Mouse (Mus musculus) right cerebral cortex, postnatal 25 days (tissue): ENCODE data around the gene Ugt1a5.

Experiments used
- DNase-seq: peaks from one replicate; pipeline ENCODE4 v3.0.0; 2022

Gene Ugt1a5

DNA sequence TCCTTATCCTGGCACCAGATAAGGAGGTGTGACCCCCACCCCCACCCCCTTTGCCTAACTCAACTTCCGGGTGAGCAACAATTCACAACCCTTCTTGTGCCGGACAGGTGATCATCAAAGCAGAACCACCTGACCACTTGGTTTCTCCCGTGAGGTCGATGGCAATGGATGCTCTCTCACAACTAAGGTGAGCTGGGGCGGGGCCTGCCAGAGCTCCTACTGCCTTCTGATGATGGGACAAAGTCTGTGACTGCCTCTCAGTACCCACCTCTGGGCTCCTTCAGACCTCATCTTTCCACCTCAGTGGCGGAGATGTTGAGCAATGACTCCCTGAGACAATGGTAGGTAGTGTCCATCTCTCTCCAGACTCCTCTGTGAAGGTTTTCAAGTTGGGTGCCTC, 80.1 kb downstream of the Ugt1a5 start:
- DNase-seq: no peak

DNA sequence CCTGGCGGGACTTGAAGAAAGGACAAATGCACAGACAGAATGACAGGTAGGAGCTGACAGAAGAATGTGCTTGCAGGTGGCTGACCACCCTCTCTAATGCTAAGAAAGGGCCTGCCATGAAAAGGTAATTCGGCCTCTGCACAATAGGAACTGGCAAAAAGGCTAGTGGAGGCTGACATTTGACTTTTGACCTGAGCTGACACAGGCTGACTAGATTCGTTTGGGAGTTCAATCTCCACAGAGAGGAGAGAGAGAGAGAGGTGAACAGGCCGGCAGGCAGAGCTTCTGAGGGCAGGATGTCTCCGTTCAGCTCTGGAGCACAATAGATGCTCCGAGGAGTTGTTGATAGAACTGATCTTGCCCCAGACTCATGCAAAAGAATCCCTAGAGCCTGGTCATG, 80.6 kb downstream of the Ugt1a5 start:
- DNase-seq: no peak

DNA sequence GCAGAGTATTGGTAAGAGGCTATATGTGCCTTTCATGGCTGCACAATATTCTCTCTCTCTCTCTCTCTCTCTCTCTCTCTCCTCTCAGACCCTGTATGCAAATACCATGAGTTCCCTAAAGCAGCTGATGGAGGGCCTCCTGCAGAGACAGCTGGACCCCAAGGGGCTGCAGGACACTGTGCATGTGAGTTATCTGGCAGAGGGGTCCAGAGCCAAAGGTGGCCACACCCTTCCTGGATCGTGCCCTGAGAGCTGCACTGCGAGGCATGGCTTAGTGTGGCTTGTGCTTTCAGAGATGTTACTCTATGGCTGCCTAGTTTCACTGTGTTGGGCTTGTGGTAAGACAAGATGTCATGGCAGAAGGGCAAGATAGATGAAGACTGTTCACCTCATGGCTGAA, 81.8 kb downstream of the Ugt1a5 start:
- no peak for DNase-seq

DNA sequence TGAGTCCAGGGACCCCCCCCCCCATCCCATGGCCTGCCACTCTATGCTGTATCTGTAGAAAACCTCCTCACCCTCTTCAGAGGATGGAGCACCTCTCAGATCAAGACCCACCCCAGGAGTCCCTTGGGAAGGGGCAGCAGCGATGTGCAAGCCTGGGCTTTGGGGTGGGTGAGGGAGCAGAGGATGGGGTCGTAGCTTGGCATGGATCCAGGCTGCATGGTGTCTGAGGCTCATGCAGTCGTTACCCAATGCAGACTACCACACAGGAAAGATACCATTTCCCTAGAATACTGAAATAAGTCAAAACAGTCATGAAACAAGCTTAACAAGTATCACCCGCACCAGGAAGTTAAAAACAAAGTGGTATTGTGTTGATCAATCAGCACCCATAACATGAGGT, 82.8 kb downstream of the Ugt1a5 start:
- DNase-seq: no peak

DNA sequence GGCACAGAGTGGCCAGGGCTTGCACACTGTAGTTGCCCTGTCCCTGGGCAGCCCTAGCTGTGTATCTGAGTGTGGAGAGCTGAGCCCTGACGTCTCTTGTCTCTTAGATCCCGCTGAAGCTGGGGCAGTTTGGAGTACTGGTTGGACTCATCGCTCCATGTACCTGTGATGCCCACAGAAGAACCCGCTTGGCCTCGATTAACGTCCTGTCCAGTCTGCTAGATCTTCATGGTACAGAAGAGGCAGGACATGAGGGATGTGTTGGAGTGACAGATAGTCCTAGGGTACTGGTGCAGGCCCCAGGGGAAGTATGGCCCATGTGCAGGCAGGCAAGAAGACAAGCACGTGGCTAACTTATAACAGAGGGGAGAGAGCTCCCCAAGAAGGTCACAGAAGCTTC, 83.8 kb downstream of the Ugt1a5 start:
- no peak for DNase-seq

DNA sequence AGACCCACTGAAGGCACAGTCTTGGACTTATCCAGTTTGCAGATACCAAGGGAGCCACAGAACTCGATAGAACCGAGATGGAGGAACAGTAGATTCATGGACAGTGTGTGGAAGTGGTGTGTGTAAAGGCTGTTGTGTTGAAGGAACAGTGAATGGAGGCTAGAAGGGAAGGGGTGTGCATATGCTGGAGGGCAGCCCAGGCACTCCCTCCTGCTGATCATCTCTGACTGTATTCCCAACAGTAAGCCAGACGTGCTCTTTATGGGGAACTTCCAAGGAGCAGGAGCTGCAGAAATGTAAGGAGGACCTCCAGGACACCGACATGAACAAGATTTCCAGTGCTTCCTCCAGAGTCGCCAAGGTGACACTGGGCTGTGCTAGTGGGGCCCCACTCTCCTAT, 84.2 kb downstream of the Ugt1a5 start:
- no peak for DNase-seq

DNA sequence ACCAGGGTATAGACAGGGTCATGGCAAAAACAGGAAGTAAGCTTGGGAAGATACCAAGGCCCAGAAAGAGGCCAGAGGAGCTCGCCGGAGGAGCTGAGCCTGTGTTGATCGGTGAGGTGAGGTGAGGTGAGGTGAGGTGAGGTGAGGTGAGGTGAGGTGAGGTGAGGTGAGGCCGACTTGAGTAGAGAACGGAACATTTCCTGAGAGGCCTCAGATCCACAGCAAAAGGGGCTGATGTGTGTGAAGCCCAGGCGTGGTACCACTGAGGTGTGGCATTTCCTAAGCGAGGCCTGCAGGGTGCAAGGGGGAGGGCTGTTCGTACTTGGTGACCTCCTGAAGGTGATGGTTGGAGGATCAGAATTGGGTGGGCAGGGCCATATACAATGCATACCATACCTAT, 87.3 kb downstream of the Ugt1a5 start:
- DNase-seq: no peak

DNA sequence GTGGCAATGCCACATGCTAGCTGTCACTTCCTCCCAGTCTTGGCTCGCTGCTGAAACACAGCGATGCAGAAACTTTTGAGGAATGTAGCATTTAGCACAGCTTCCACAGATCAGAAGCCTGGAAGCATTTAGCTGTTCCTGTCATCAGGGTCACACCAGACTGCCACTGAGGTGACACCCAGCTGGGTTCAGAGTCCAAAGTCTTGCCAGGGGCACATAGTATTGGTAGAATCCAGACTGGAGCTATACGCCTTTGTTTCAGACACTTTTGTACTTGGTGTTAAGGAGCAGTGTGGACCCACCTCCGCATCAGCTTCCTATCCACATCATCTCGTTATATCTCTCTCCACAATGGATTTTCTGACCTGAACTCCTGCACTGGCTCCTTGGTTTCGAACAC, 87.7 kb downstream of the Ugt1a5 start:
- DNase-seq: no peak

DNA sequence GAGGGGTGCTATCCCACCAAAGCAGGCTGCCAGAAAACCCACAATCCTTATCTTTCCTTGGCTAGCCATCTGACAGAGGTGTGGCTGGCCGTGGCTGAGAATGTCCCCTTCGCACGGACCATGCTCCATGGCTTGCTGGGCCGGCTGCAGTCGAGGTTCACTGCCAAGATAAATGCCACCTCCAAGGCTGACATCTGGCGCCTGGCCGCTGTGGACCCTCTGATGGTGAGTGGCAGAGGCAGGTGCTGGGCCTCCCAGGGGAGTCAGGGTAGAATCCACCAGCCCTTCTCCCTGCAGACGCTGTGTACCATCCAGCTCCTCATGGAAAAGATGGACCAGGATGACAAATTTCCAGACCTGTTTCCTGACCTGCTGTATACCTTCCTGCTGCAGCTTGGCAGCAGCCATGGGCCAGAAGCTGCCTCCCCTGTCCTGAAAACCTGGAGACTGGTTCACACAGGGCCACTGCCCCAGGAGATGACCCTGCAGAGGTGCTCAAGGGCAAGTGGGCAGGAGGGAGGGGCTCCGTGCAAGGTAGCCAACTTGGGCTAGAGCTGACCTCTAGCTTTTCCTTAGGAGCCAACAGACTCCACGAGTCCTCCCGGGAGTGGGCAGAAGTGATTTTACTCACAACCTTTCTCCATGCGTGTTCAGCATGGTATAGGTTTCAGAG, 89.1 kb downstream of the Ugt1a5 start:
- no peak for DNase-seq

DNA sequence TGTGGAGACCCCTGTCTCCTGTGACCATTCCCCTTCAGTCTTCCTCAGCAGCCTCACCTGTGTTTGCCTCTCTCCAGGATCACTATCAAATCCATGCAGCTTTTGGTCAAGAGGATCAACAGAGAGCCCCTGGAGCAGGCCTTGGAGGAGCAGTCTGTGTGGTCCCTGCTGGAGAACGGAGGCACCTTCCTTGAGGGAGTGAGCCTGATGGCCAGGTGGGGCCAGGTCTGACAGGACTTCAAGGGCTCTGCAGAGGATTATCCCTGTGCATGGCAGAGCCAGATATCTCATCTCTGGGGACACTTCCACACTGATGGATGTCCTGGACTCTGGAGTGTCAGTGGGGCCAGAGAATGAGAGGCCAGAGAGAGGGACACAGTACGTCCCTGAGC, 89.7 kb downstream of the Ugt1a5 start:
- no peak for DNase-seq

DNA sequence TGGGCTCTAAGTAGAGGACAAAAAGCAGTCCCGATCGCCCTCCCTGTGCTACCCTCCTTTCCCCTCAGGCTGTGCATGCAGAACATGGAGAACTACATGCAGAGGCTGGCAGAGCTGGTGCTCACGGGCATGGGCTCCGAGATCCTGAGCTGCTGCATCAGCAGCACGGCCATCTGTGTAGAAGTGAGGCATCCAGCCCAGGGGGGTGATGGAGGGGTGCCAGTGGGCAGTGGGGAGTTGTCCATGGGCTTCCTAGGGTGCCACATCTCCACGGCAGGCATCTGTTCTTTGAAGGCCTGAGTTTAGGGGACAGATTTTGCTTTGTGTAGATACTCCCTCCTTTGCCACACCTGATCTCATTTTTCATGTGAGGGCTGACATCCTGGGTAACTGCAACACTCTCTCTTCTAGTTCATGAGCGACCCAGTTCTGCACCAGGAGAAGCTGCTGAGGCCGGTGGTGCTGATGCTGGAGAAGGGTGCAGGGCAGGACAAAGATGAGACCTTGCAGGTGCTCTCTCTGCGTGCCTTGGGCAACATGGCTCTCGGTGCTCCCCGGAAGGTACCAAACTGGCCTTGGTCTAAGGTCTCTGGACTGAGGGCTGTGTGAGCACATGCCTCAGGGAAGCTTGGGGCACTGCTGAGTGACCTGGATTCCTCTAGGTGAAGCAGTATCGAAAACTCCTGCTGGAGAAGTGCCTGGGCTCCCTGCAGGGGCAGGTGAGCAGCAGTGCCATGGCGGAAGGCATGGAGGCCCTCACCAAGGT, 90.4 kb downstream of the Ugt1a5 start:
- DNase-seq: no peak

DNA sequence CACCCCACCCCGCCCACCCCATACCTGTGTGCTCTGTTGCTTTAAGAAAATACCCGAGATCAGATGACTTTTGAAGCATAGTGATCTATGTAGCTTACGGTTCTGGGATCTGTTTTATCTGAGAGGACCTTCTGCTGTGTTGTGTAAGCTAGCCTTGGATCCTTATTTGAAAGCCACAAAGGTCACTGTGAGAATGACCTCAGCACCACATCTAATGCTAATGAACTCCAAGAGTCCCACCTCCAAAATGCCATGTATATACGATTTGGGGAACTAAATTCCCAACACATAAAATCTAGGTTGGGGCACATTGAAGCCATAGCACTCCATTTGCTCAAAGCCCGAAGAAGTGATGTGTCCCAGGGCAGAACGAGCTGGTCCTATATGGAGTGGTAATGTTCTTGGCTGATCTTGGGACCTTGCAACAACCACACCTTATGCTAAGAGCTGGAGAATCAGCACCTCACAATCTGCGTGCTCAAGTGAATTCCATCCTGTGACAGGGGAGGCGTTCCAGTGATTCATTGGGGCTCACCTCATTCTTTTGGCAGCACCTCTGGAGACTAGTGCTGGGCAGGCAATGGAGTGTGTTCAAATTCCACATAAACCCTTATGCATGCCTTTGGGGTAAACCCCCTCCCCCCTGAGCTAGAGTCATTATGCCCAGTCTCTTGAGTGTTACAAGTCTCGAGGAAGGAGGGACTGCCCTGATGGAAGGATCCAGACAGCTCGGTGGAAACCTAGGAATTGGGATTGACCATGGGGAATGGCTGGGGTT, 91.3 kb downstream of the Ugt1a5 start:
- no peak for DNase-seq

DNA sequence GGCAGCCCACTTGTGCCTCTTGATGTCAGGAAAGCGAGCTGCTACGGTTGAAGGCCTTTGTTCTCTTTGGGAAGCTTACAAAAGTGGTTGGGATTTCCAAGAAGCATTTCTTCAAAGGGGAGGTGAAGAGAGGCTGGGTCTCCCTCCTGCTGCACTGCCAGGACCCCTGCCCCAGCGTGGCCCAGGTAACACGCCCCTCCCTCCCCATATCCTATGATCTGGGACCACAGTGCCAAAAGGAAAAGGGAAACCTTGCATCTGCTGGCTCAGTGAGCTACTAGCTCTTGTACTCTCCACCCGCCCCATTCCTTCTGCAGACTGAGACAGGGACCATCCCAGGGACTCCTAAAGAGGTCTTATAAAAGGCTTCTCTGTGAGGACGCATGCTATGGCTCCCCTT, 91.9 kb downstream of the Ugt1a5 start:
- DNase-seq: no peak

DNA sequence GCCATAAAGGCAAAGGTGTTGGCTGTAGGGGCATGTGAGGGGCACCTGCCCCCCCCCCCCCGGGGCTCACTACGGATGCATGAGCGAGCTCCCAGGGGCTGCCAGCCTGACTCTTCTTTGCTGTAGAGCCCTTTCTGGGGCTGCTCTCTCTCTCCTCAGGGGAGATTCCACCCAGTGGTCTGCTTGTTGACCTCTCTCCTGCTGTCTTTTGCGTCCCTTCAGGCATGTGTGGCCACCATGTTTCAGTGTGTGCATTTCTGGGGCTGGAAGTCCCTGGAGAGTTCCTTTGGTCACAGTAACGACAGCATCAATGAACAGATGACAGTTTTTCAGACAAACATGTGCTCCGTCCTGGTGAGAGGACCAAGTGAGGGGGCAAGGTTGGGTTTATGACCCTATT, 92.5 kb downstream of the Ugt1a5 start:
- no peak for DNase-seq

DNA sequence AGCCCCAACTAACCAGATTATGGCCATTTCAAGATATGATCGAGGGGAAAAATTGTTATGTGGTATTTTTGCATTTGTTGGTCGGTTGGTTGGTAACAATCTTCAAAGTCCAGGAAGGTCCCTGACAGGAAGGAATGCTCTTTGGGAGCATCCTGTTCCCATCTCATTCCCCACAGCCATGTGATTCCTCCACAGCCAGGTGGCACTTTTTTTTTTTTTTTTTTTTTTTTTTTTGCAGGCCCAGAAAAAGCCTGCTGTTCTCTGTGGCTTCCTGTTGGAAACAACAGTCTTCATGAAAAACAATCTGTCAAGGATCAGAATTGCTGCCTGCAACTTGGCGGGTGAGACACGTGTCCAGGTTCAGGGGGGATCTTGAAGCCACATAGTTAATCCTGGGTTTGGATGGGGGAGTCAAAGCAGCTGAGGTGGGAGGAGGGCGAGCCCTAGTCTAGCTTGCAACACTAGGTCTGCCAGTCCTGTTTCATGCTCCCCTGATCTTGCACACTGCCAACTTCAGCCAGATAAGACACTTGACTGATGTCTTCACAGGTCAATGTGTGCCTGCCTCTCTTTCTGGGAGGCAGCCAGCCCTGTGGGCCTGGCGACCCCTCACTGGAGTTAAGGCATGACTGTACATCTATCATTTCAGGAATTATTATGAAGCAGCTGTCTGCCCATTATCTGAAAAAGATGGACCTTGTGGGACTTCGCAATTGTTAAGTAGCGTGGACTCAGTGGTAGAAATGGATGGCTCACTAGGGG, 93.2 kb downstream of the Ugt1a5 start:
- no peak for DNase-seq

DNA sequence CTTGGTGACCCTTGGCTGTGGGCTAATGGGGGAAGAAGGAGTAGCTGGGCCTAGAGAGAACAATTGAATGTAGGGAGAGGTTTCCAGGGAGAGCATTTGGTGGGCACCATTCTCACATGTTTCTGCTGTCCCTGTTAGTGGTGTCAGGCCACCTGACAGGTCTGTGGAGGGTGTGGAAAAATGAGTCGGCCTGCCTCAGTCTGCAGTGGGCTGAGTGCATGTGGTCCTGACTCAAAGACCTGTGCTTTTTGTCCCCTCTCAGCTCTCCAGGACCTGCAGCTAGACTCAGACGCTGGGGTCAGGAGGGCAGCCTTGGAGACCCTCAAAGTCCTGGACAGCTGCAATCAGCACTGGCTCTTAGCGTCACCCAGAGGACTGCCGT, 93.8 kb downstream of the Ugt1a5 start:
- no peak for DNase-seq

DNA sequence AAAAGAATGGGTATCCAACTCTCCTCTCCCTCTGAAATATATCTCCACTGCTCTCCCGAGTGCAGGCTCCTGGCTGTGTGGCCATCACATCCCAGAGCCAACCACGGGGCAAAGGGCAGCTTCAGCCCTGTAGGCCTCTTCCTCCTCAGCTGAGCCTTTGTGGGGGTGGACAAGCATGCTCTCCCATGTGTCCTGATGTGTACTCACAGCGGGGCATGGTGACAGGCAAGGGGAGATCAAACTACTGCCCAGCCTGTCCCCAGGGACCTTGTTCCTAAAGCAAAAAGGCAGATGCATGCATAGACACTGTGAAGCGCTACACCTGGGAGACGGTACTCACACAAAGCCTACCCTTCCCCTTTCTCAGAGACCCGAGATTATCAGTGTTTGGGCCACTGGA, 94.3 kb downstream of the Ugt1a5 start:
- DNase-seq: no peak

DNA sequence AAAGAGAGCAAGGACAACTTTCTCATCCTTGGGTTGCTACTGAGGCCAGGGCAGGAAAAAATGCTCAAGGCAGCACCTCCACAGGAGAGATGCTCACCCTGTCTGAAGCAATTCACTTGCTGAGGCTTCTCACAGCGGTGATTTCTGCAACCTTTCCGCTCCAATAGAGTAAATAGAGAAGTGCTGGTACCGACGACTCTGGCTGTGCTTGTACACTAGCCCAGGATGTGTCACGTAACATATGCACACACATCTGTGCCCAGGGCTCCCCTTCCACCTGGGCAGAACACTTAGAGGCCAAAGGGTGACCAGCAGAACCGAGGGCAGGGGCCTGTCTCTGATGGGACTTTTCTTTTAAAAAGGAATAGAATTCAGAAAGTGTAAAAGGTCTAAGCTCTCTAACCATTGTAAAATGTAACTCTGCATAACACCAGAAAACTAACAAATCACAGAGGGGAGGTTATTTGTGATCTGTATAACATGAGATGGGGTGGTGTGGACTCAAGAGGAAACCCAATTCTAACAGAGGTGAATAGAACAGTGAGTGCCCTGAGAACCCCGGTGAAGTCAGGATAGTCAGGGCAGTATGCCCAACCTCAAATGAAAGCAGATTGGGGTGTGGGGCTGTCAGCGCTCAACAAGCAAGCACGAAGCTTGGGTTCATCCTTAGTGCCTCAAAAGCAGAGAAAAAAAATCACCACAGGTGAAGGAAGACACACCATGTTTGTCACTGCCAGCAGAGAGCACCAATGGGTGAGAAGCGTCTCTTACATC, 95.0 kb downstream of the Ugt1a5 start:
- no peak for DNase-seq

DNA sequence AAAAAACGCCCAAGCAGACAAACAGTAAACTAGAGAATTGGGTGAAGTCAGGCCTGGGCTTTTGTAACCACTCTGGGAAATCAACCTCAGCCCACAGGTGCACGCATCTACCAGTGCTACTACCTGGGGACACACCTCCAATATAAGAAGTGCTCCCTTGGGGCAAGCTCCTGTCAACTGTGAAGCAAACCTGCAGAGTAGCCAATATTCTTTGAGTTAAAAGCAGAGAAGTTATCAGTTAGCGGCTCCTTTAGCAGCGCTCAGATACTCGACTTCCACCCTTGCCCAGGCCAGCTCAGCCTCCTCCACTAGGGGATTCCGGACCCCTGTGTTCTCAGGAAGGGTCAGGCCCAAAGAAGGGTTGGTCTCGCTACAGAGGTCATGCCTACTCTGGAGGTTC, 95.9 kb downstream of the Ugt1a5 start:
- no peak for DNase-seq

DNA sequence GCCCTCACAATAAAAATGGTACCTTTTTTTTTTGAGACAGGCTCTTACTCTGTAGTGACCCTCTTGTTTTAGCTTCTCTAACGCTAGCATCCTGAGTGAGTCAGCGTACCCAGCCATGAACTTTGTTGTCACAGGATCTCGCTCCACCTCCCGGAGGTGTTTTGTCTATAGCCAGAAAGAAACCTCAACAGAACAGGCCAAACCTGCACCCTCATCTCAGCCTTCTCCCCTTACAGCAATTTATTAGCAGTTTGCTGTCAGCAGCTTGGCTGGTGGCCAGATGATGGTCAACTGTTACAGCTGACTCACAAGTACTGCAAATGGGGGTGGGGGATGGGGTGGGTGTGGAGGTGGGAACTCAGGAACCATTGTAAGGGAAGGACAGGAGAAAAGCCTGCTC, 96.4 kb downstream of the Ugt1a5 start:
- DNase-seq: no peak

DNA sequence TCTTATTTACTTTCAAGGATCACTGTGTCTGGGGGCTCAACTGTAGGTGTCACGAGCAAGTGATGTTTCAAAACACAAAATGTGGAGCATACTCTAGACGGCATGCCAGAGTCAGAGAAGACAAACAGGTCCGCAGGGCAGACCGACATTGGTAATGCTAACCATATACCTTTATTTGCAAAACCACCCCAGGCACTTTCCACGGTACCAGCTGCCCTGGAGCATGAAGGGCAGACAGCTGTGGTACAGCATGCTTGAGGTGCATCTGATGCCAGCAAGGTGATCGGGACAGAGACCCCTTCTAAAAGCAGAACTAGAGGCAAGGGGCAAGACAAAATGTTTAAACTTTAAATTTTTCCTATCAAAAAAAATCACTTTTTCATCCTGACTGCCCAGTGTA, 97.1 kb downstream of the Ugt1a5 start:
- DNase-seq: no peak

DNA sequence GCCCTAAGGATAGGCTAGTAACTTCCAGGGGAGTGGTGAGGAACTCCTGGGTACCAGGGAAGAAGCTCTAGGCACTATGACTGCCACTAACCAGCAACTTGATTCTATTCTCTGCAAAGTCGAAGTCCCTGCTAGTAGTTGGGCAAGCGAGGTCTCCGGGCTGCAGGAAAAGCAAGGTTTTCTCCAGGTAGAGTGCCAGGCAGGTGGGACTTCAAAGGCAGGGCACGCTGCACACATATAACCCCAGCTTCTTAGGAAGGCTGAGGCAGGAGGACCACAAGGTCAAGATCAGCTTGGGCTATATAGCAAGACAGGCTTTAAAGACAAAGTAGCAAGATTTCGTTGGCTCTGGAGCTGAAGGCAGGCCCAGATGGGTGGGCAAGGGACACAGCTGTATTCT, 98.0 kb downstream of the Ugt1a5 start:
- no peak for DNase-seq
